Mouse (Mus musculus) leukemia stem cell, adult 10-12 weeks (primary cell): ENCODE results near the gene Vmn2r39. TPM values are rescaled to one million over a fixed set of nuclear protein-coding genes. Genes with fewer than 3 reads are reported as not detected.

ENCODE experiments used
- polyA plus RNA-seq: library from polyadenylated mRNA; stranded (reverse); fragments of >175 nt; gene quantifications from 2 replicates; pipeline ENCODE4 v1.2.3, GENCODE M21; 2012; ENCODE audit warnings: low replicate concordance

The Vmn2r39 gene
- polyA plus RNA-seq: not detected in 2 replicates

DNA sequence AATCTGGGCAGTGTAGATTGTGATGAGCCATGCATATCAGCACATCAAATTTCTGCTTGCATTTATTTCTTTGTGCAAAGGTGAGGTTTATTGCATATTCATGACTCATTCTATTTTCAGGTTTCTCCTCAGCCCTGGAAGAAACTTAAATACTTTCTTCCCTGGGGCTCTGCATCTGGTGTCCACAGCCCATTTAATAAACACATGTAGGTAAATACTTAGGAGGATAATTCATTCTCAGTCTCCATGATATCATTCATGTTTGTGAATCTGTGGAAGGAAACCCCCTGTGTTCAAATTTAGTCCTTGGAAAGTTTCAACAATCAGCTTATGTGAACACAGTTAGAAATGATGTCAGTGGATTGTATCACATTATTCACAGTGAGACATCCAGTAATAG, at the start of gene Vmn2r39:
Gene Vmn2r39 (minus strand): TSS at position 101 of the 400 bp plus-strand sequence.

Other genes starting within 250 kb of the Vmn2r39 start
- not detected in 2 replicates for gene Vmn2r40, start 99.4 kb downstream of the Vmn2r39 start, polyA plus RNA-seq
- not detected in 2 replicates for gene Vmn2r38, start 67.1 kb upstream of the Vmn2r39 start, polyA plus RNA-seq
- gene Vmn2r37, start 192.9 kb upstream of the Vmn2r39 start, polyA plus RNA-seq: not detected in 2 replicates